Comparison of ENCODE assay signal across 8 mouse cellular contexts in the genomic region with DNA sequence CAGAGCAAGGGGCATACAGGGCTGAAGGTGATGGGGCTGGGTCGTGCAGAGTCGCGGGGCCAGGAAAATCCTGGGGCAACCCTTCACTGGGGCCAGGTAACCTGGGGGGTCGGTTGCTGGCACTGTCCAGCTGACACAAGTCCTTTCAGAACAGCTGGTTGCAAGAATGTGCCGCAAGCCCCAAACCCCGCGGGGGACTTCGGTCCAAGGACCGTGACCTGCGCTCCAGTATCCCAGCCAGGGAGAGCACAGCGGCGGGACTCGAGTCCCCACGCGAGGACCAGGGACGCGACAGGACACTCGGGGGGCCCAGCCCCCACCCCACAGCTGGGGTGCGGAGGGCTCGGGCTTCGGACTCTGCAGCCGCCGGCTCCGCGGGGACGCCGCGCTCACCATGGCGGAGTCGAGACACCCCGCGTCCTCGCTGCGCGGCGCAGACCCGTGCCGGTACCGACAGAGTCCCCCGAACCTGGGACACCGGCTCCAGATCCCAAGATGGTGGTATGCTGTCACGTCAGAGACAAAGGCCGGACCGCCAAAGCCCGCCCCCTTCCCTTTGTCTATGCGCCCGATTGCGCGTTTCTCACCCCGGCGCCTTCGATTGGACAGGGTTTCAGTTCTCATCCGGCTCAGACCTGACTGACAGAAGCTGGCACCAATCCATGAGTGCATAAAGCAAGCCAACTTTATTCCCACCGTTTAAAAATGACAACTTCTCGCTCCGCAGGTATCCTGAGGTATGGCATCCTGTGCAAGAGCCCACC. TPM values are rescaled to one million over a fixed set of nuclear protein-coding genes. Genes with fewer than 3 reads are reported as not detected.
DNase-seq lines count a peak whose midpoint lies in the region; ATAC-seq lines count a peak whose summit lies in the region.

TSS of gene Zfp810 (minus strand) at position 493 of the 764 bp plus-strand sequence.

- peaks cover 11% of the 10 kb centered on the region for H3K4me1 ChIP-seq in embryonic facial prominence, embryonic 13.5 days
- peaks cover 8% of the 10 kb centered on the region for H3K4me1 ChIP-seq in midbrain, embryonic 11.5 days (ENCODE audit: control insufficient read depth, insufficient read depth, low read length)

- H3K27ac ChIP-seq in embryonic facial prominence, embryonic 13.5 days, result peak within 1 kb of the TSS; percentile 85
- H3K27ac ChIP-seq in midbrain, embryonic 11.5 days (ENCODE audit: low read depth, low read length), result peak within 1 kb of the TSS; percentile 63; the same call in 1 of the 2 replicates

- H3K9me3 ChIP-seq in embryonic facial prominence, embryonic 13.5 days, result peaks cover 9% of the 10 kb centered on the region
- no peaks in the 10 kb centered on the region; the same call in 1 of the 2 replicates for H3K9me3 ChIP-seq in midbrain, embryonic 11.5 days (ENCODE audit: control insufficient read depth, low read length)

- peak within 1 kb of the TSS; percentile 98 for H3K9ac ChIP-seq in embryonic facial prominence, embryonic 13.5 days
- peak within 1 kb of the TSS; percentile 98 for H3K9ac ChIP-seq in midbrain, embryonic 11.5 days (ENCODE audit: low read length)

- H3K4me3 ChIP-seq in embryonic facial prominence, embryonic 13.5 days, result peak within 1 kb of the TSS; percentile 93
- H3K4me3 ChIP-seq in midbrain, embryonic 11.5 days (ENCODE audit: low read depth, low read length), result peak within 1 kb of the TSS; percentile 92

- DNase-seq in adrenal gland, postnatal 36 days, result peak; percentile 92 to 94
- peak; percentile 99 for DNase-seq in heart, adult 11 months
- peak; percentile 95 for DNase-seq in kidney, adult 11 months
- DNase-seq in left cerebral cortex, postnatal 4 days, result peak; percentile 96
- peak; percentile 99 for DNase-seq in midbrain, embryonic 11.5 days (ENCODE audit: low spot score, missing footprints)
- peak; percentile 90 for DNase-seq in right cerebral cortex, postnatal 4 days
- peak; percentile 95 for DNase-seq in yolk sac, embryonic 10.5 days (ENCODE audit: low spot score)

- ATAC-seq in embryonic facial prominence, embryonic 13.5 days (ENCODE audit: insufficient number of reproducible peaks, insufficient read depth, low FRiP score, low TSS enrichment, low read depth), result peak; percentile 96
- ATAC-seq in midbrain, embryonic 11.5 days (ENCODE audit: low FRiP score), result peak; percentile 99

- no peaks in the 10 kb centered on the region for H3K27me3 ChIP-seq in embryonic facial prominence, embryonic 13.5 days
- no peaks in the 10 kb centered on the region for H3K27me3 ChIP-seq in midbrain, embryonic 11.5 days (ENCODE audit: control insufficient read depth, insufficient read depth, low read length)

- WGBS in embryonic facial prominence, embryonic 13.5 days, result under 1% methylated on average over 56 of the region's 56 CpGs
- 0% methylated on average over 55 of the region's 56 CpGs for WGBS in midbrain, embryonic 11.5 days

- H3K36me3 ChIP-seq in embryonic facial prominence, embryonic 13.5 days, result peaks cover 30% of the 10 kb centered on the region
- peaks cover 17% of the 10 kb centered on the region for H3K36me3 ChIP-seq in midbrain, embryonic 11.5 days (ENCODE audit: control insufficient read depth, insufficient read depth, low read length)

- H3K4me2 ChIP-seq in embryonic facial prominence, embryonic 13.5 days, result peak within 1 kb of the TSS; percentile 78
- H3K4me2 ChIP-seq in midbrain, embryonic 11.5 days, result peak within 1 kb of the TSS; percentile 86

- intact Hi-C loops in left cerebral cortex, postnatal 4 days (cut with DNase I), result no loop called here

RNA-seq across cellular contexts. Expression of gene Zfp810, which starts in this region (rescaled TPM):
- total RNA-seq in adrenal gland, postnatal 36 days (2021), result 1 to 10 TPM; 5.3 to 8.3 TPM
- 30.1 and 31.3 TPM in 2 replicates for polyA plus RNA-seq in embryonic facial prominence, embryonic 13.5 days (2015; fragmentation: Nextera tagmentation; extraction: Ambion mirVana)
- 10 to 100 TPM; 24.3 to 24.6 TPM for total RNA-seq in left cerebral cortex, postnatal 4 days (2021)
- polyA plus RNA-seq in midbrain, embryonic 11.5 days (2014; fragmentation: Nextera tagmentation; extraction: Ambion mirVana), result 25.9 and 27.4 TPM in 2 replicates

Comparison
In these comparisons a context has a peak if more than half of its experiments do, and no peak if none do; other contexts are left out.
1. Peak in every context shown above with its lines: DNase-seq, ATAC-seq, H3K4me3 ChIP-seq and H3K27ac ChIP-seq.